Mouse (Mus musculus): Measurements from ENCODE around the gene Copb1.

Copb1 gene

DNA sequence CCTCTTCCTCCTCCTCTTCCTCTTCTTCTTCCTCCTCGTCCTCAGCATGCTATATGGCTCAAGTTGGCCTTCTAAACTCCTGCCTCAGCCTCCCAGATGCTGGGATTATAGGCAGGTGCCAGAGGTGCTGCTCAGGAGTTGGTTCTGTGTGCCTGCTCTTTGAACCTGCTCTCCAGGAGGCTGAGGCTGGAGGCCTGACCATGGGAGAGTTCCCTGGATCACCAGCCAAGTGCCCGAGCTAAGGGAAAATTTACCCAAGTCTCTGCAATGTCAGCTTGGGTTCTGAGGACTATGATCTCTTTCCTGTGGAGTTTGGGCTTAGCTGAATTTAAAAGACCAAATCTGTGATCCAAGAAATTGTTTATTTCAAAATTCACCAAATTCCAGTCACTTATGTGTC lies 85.1 kb downstream of the Copb1 start:
- DNase-seq (ENCODE audit: low read depth, low spot score): no peak

Measured in mesoderm, embryonic 11.5 days (tissue).